ENCODE assay signal across 8 mouse cellular contexts in genomic region chr2:67565480-67566331, GRCm38 (mm10). TPM values are rescaled to one million over a fixed set of nuclear protein-coding genes. Genes with fewer than 3 reads are reported as not detected.
A peak's percentile ranks its signal among the peaks of the same experiment; 100 is the strongest.
DNase-seq lines count a peak whose midpoint lies in the region; ATAC-seq and TF ChIP-seq lines count a peak whose summit lies in the region.

TSS of gene B3galt1 (plus strand) at chr2:67565871.

- H3K4me1 ChIP-seq in cerebellum, adult 2 months (ENCODE audit: control insufficient read depth, insufficient read depth, low read length), result no peaks in the 10 kb centered on the region
- H3K4me1 ChIP-seq in liver, embryonic 15.5 days (replicated peaks), result no peaks in the 10 kb centered on the region
- H3K4me1 ChIP-seq in neural tube, embryonic 15.5 days, result peaks cover 12% of the 10 kb centered on the region

- peak within 1 kb of the TSS; percentile 82 for H3K27ac ChIP-seq in cerebellum, adult 2 months (ENCODE audit: insufficient read depth, low read length)
- no peak within 1 kb of the TSS for H3K27ac ChIP-seq in liver, embryonic 15.5 days (replicated peaks)
- peak within 1 kb of the TSS; percentile 97 for H3K27ac ChIP-seq in neural tube, embryonic 15.5 days (replicated peaks)

- intact Hi-C loops in heart, postnatal 36 days (cut with DNase I), result loop anchor here (5.0 kb wide), 2 partner anchors 62 to 107 kb away; no protein-coding TSS in a partner anchor

- H3K9me3 ChIP-seq in liver, embryonic 15.5 days (replicated peaks), result no peaks in the 10 kb centered on the region
- no peaks in the 10 kb centered on the region for H3K9me3 ChIP-seq in neural tube, embryonic 15.5 days (replicated peaks)

- DNase-seq in MN1 (ENCODE audit: low spot score), result peak; percentile 94
- DNase-seq in cerebellum, adult 2 months, result peak; percentile 94 to 96
- DNase-seq in forelimb bud, embryonic 11.5 days (ENCODE audit: low read depth, low spot score), result peak; percentile 87
- DNase-seq in heart, postnatal 36 days, result peak; percentile 76 to 83
- DNase-seq in layer of hippocampus, adult 11-12 months (ENCODE audit: low spot score), result peak; percentile 90
- peak; percentile 7 to 30 for DNase-seq in thymus, postnatal 10 days (ENCODE audit: low spot score in 2 of 2)

- no peak for TF ChIP-seq CTCF in cerebellum, adult 2 months (IDR thresholded peaks at IDR 0.05; ENCODE audit: borderline replicate concordance, insufficient read depth, low read depth, low read length)

- H3K4me3 ChIP-seq in cerebellum, adult 2 months (replicated peaks; ENCODE audit: insufficient read depth, low read depth, low read length), result peak within 1 kb of the TSS; percentile 72
- H3K4me3 ChIP-seq in liver, embryonic 15.5 days (replicated peaks), result peak within 1 kb of the TSS; percentile 47
- H3K4me3 ChIP-seq in neural tube, embryonic 15.5 days (replicated peaks), result peak within 1 kb of the TSS; percentile 83

- ATAC-seq in liver, embryonic 15.5 days (ENCODE audit: insufficient read depth), result peak; percentile 56
- ATAC-seq in neural tube, embryonic 15.5 days (ENCODE audit: low FRiP score), result peak; percentile 98

- no peaks in the 10 kb centered on the region for H3K36me3 ChIP-seq in liver, embryonic 15.5 days (replicated peaks)
- no peaks in the 10 kb centered on the region for H3K36me3 ChIP-seq in neural tube, embryonic 15.5 days

- H3K27me3 ChIP-seq in cerebellum, adult 2 months (ENCODE audit: control insufficient read depth, insufficient read depth, low read length), result no peaks in the 10 kb centered on the region
- peaks cover 35% of the 10 kb centered on the region for H3K27me3 ChIP-seq in liver, embryonic 15.5 days
- H3K27me3 ChIP-seq in neural tube, embryonic 15.5 days (replicated peaks), result no peaks in the 10 kb centered on the region

- no peak within 1 kb of the TSS for H3K9ac ChIP-seq in liver, embryonic 15.5 days
- peak within 1 kb of the TSS; percentile 74 for H3K9ac ChIP-seq in neural tube, embryonic 15.5 days (replicated peaks)

- WGBS in cerebellum, adult 2 months, result under 1% methylated on average over 82 of the region's 83 CpGs
- 1% methylated on average over 76 of the region's 83 CpGs for WGBS in liver, embryonic 15.5 days (ENCODE audit: insufficient replicate concordance)
- WGBS in neural tube, embryonic 15.5 days, result under 1% methylated on average over 82 of the region's 83 CpGs

- H3K4me2 ChIP-seq in liver, embryonic 15.5 days, result peak within 1 kb of the TSS; percentile 59
- H3K4me2 ChIP-seq in neural tube, embryonic 15.5 days, result peak within 1 kb of the TSS; percentile 92

- peak; percentile 51 for TF ChIP-seq POLR2A in cerebellum, adult 2 months (IDR thresholded peaks at IDR 0.05; ENCODE audit: borderline replicate concordance, insufficient read depth, low read length)

RNA-seq across cellular contexts. Expression of gene B3galt1, which starts in this region (rescaled TPM):
- polyA plus RNA-seq in cerebellum, adult 2 months (2012; rRNA removed), result 16.3 and 18.9 TPM in 2 replicates
- 1 to 10 TPM; 1.4 to 3.5 TPM for total RNA-seq in heart, postnatal 36 days (2021)
- 0.38 and 0.40 TPM in 2 replicates for polyA plus RNA-seq in liver, embryonic 15.5 days (2015; fragmentation: Nextera tagmentation; extraction: Ambion mirVana)
- polyA plus RNA-seq in neural tube, embryonic 15.5 days (2015; fragmentation: Nextera tagmentation; extraction: Ambion mirVana), result 48.0 and 59.7 TPM in 2 replicates

Comparison
In these comparisons a context has a peak if more than half of its experiments do, and no peak if none do; other contexts are left out.
1. RNA of gene B3galt1 (polyA plus RNA-seq): 48.0 to 59.7 TPM in neural tube, embryonic 15.5 days and 16.3 to 18.9 TPM in cerebellum, adult 2 months; 0.38 to 0.40 TPM in liver, embryonic 15.5 days; every median in the first group is over 10 times any median in the second.
2. Peak in ATAC-seq, H3K4me3 ChIP-seq and H3K4me2 ChIP-seq in liver, embryonic 15.5 days; RNA of the gene not detected or under 1 TPM.
3. DNase-seq: peak in every context shown above with its lines; median percentile 95 in cerebellum, adult 2 months; 94 in MN1; 90 in layer of hippocampus, adult 11-12 months; 87 in forelimb bud, embryonic 11.5 days; 80 in heart, postnatal 36 days; 18 in thymus, postnatal 10 days.
4. Peak in every context shown above with its lines, with median percentiles within 50 percentile points of each other: H3K4me3 ChIP-seq.